Mouse (Mus musculus) heart, embryonic 16.5 days (tissue): ENCODE results near the gene Hip1. TPM values are rescaled to one million over a fixed set of nuclear protein-coding genes. Genes with fewer than 3 reads are reported as not detected.
"Not testable (repeated sequence)": the region's sequence is repeated elsewhere in the genome, so short reads cannot be mapped to it uniquely, and the experiment has no call there.

ENCODE experiments used
- ATAC-seq: fragments of 200-750 bp; cut with Nextera tagmentation; replicated peaks from 2 replicates; pipeline ENCODE4 v1.8.0; 2017; ENCODE audit warnings: moderate number of reproducible peaks; ENCODE audit not compliant: insufficient read depth, low FRiP score; ENCODE audit errors: extremely low read depth
- H3K27ac ChIP-seq: fragments of 300-500 bp; sonication (generic); 2 replicates; pipeline ENCODE4 v1.5.1; 2014; ENCODE audit warnings: mild to moderate bottlenecking, low read length, control low read depth, moderate library complexity
- H3K27me3 ChIP-seq: fragments of 300-500 bp; sonication (generic); 2 replicates; pipeline ENCODE4 v1.6.1; 2014; ENCODE audit warnings: low read length, mixed read lengths; ENCODE audit not compliant: control insufficient read depth, insufficient read depth
- H3K36me3 ChIP-seq: fragments of 300-500 bp; sonication (generic); 2 replicates; pipeline ENCODE4 v1.6.1; 2014; ENCODE audit not compliant: control insufficient read depth, insufficient read depth
- H3K4me1 ChIP-seq: fragments of 300-500 bp; sonication (generic); 2 replicates; pipeline ENCODE4 v1.6.1; 2014; ENCODE audit warnings: low read length, mixed read lengths; ENCODE audit not compliant: control insufficient read depth, insufficient read depth
- H3K4me2 ChIP-seq: fragments of 300-500 bp; sonication (generic); 2 replicates; pipeline ENCODE4 v1.6.1; 2014; ENCODE audit warnings: low read depth, mild to moderate bottlenecking, control low read depth, low read length
- H3K4me3 ChIP-seq: fragments of 300-500 bp; sonication (generic); 2 replicates; pipeline ENCODE4 v1.5.1; 2014; ENCODE audit warnings: mild to moderate bottlenecking, control low read depth, low read length
- H3K9ac ChIP-seq: fragments of 300-500 bp; sonication (generic); 2 replicates; pipeline ENCODE4 v1.6.1; 2014; ENCODE audit warnings: low read length, control low read depth
- H3K9me3 ChIP-seq: fragments of 300-500 bp; sonication (generic); replicated peaks from 2 replicates; pipeline ENCODE4 v1.6.1; 2016; ENCODE audit warnings: low read length; ENCODE audit not compliant: control insufficient read depth
- WGBS: fragments of 180-500 bp; shearing (Covaris S2); extraction: QIAGEN DNeasy Blood & Tissue Kit; methylation state at CpG from one replicate; pipeline ENCODE4 v1.1.7; 2014; 5-methylcytosine and 5-hydroxymethylcytosine counted together
- polyA plus RNA-seq: library from polyadenylated mRNA; unstranded; fragments of >200 nt; fragmentation: Nextera tagmentation; extraction: Ambion mirVana; gene quantifications from 2 replicates; pipeline ENCODE4 v1.2.1, GENCODE M21; 2015

The Hip1 gene
- polyA plus RNA-seq, 1 experiment from 2014 or later, result 20.3 TPM

DNA sequence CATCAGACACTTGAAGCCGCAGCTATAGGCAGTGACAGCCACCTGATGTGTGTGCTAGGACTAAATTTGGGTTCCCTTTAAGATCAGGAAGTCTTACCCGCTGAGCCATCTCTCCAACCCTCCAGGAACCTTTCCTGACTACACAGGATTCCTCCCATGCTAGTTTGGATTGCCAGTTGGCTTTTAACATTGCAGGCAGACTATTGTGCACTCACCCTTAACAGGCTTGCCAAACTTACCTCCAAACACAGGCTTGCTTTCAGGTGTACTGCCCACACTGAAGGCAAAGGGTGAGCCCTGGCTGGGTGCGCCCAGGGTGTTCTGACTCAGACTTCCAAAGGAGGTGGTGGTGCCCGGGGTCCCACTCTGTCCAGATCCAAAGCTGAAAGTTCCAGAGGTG, 164.2 kb downstream of the Hip1 start:
- no peak overlapping the region for H3K27ac ChIP-seq
- no peaks in the 10 kb centered on the region for H3K27me3 ChIP-seq
- H3K4me2 ChIP-seq, result no peak overlapping the region
- no peaks in the 10 kb centered on the region for H3K9me3 ChIP-seq
- WGBS, result 90% methylated on average over 4 of the region's 4 CpGs
- H3K4me1 ChIP-seq, result no peaks in the 10 kb centered on the region
- H3K36me3 ChIP-seq, result peaks cover 76% of the 10 kb centered on the region
- H3K9ac ChIP-seq, result no peak overlapping the region
- no peak for ATAC-seq
- H3K4me3 ChIP-seq, result no peak overlapping the region

- 72% methylated on average over 2 of the region's 2 CpGs for WGBS
- Histone ChIP-seq H3K9ac (no peak overlapping the region), H3K4me3 (no peak overlapping the region), H3K9me3 (no peaks in the 10 kb centered on the region), H3K4me2 (no peak overlapping the region), H3K4me1 (0 out of 2 replicates have a peak, but pooled peaks cover 3% of the 10 kb centered on the region), H3K27me3 (no peaks in the 10 kb centered on the region), H3K27ac (no peak overlapping the region), H3K36me3 (peaks cover 60% of the 10 kb centered on the region)
- no peak for ATAC-seq
Measured at GRCm38 (mm10) chr5:135376341-135376740, 168.6 kb downstream of the Hip1 start.

- WGBS, result 26% methylated on average over 8 of the region's 8 CpGs
- Histone ChIP-seq H3K27me3 (no peaks in the 10 kb centered on the region), H3K4me1 (peaks cover 9% of the 10 kb centered on the region; the same call in 1 of the 2 replicates), H3K36me3 (peaks cover 52% of the 10 kb centered on the region), H3K27ac (no peak overlapping the region), H3K9me3 (no peaks in the 10 kb centered on the region), H3K9ac (no peak overlapping the region), H3K4me2 (no peak overlapping the region), H3K4me3 (no peak overlapping the region)
- ATAC-seq, result peak; percentile 67
Measured at GRCm38 (mm10) chr5:135375167-135375566, 169.8 kb downstream of the Hip1 start.

DNA sequence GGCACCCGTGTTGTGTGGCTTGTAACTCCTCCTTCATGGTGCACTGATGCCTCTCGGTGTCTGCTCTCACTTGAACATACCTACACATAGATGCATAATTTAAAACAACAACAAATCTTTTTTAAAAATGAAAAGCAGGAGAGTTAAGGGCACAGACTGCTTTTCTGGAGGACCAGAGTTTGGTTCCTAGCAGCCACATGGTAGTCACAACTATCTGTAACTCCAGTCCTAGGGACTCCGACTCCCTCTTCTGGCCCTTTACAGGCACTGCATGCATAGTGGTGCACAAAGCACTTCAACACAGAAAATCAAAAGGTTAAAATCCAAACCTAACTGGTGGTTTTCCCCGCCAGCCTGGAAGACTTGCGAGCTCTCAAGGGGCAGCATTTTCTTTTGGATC, 171.3 kb downstream of the Hip1 start:
- no peak overlapping the region for H3K27ac ChIP-seq
- no peaks in the 10 kb centered on the region for H3K9me3 ChIP-seq
- peaks cover 45% of the 10 kb centered on the region for H3K36me3 ChIP-seq
- ATAC-seq, result no peak
- no peaks in the 10 kb centered on the region for H3K27me3 ChIP-seq
- 93% methylated on average over 5 of the region's 5 CpGs for WGBS
- no peak overlapping the region for H3K9ac ChIP-seq
- H3K4me2 ChIP-seq, result no peak overlapping the region
- peaks cover 9% of the 10 kb centered on the region; the same call in 1 of the 2 replicates for H3K4me1 ChIP-seq
- H3K4me3 ChIP-seq, result no peak overlapping the region

DNA sequence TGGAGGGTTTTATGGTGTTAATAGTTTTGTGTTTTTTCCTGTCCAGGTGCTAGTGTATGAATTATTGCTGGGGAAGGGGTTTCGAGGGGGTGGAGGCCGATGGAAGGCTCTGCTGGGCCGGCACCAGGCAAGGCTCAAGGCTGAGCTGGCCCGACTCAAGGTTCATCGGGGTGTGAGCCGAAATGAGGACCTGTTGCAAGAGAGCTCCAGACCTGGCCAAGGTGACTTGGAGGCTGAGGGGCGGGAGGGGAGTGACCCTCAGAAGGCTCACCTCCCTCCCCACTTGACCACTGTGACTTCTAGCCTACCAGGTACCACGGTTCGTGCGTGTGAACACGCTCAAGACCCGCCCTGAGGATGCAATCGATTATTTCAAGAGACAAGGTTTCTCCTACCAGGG, 173.7 kb downstream of the Hip1 start:
- ATAC-seq, result no peak
- H3K9me3 ChIP-seq, result no peaks in the 10 kb centered on the region
- WGBS, result 93% methylated on average over 13 of the region's 13 CpGs
- H3K4me3 ChIP-seq, result no peak overlapping the region
- no peaks in the 10 kb centered on the region for H3K27me3 ChIP-seq
- H3K4me1 ChIP-seq, result peaks cover 9% of the 10 kb centered on the region; the same call in 1 of the 2 replicates
- peaks cover 30% of the 10 kb centered on the region for H3K36me3 ChIP-seq
- H3K27ac ChIP-seq, result no peak overlapping the region
- no peak overlapping the region for H3K9ac ChIP-seq
- no peak overlapping the region for H3K4me2 ChIP-seq

DNA sequence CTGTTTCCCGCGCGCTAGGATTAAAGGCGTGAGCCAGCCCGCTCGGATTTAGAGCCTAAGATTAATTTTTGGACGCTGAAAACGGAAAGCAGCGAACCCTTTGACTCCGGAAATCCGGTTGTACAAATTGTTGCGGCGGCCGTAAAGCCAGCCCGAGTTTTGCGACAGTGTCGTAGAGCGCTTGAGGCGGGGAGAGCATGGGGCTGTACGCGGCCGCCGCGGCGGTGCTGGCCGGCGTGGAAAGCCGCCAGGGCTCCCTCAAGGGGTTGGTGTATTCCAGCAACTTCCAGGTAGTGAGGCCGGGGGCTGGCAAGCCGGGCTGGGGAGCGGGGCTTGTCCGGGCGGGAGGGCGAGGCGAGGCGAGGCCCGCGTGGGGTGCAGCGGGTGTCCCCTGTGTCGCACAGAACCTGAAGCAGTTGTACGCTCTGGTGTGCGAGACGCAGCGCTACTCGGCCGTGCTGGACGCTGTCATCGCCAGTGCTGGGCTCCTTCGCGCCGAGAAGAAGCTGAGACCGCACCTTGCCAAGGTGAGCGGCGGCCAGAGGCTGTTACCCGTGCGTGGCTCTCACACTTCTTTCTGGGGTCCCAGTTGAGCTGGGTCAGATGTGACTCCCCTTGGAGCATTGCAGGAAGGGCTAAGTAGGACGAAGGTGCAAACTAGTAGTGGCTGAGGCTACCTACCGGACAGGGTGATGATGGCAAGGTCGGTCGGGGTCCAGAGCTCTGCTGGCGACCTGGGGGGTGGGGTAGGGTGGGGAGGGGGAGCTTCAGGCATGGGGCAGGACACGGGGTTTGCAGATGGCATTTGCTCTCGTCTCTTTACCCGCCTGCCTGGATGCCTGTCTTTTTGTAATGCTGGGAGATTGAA, 174.9 kb downstream of the Hip1 start, which contains the start of gene Nsun5:
Nsun5 (plus strand) TSS at position 167 of the 868 bp plus-strand sequence.
- H3K4me3 ChIP-seq, result peak within 1 kb of the TSS; percentile 83
- peak within 1 kb of the TSS; percentile 83 for H3K27ac ChIP-seq
- peak within 1 kb of the TSS; percentile 75 for H3K4me2 ChIP-seq
- peaks cover 23% of the 10 kb centered on the region for H3K36me3 ChIP-seq
- H3K9ac ChIP-seq, result peak within 1 kb of the TSS; percentile 86
- H3K9me3 ChIP-seq, result no peaks in the 10 kb centered on the region
- ATAC-seq, result peak; percentile 65
- H3K27me3 ChIP-seq, result peaks cover 2% of the 10 kb centered on the region; the same call in 1 of the 2 replicates
- H3K4me1 ChIP-seq, result peaks cover 5% of the 10 kb centered on the region; the same call in 1 of the 2 replicates
- WGBS, result under 1% methylated on average over 64 of the region's 64 CpGs

DNA sequence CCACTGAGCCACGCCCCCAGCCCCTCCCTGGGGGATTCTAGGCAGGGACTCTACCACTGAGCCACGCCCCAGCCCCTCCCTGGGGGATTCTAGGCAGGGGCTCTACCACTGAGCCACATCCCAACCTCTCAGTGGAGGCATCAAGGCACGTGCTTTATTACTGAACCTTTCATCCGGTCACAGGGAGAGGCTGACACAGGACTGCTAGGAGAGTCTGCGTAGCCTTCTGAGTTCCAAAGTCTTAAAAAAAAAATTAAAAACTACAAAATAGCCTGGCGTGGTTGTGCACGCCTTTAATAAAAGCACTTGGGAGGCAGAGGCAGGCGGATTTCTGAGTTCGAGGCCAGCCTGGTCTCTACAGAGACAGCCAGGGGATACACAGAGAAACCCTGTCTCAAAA, 175.7 kb downstream of the Hip1 start:
- not testable (repeated sequence) for ATAC-seq, H3K9me3 ChIP-seq, H3K4me1 ChIP-seq, H3K27me3 ChIP-seq
- H3K4me3 ChIP-seq, result peak overlapping the region; percentile 83
- H3K9ac ChIP-seq, result peak overlapping the region; percentile 86
- peak overlapping the region; percentile 83 for H3K27ac ChIP-seq
- peak overlapping the region; percentile 75 for H3K4me2 ChIP-seq
- H3K36me3 ChIP-seq, result peaks cover 21% of the 10 kb centered on the region
- 57% methylated on average over 9 of the region's 9 CpGs for WGBS

DNA sequence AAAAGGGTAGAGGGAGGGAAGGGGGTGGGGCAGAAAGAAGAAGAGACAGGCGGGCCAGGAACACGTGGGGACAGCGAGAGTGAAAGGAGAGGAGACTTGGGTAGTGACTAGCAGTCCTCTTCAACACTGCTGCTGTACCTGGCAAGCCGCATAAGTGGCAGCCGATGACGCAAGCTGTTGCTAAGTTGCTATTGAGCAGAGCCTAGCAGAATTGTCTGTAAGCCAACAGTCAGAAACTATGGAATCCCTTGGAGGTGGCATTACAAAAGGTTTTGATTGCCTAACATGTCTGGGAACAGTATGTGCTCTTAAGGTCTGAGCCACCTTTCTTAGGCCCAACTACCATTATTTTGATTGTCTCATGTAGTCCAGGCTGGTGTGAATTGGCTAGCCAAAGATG, 176.6 kb downstream of the Hip1 start:
- H3K4me3 ChIP-seq, result no peak overlapping the region
- H3K4me2 ChIP-seq, result no peak overlapping the region
- peaks cover 5% of the 10 kb centered on the region; the same call in 1 of the 2 replicates for H3K4me1 ChIP-seq
- H3K9ac ChIP-seq, result no peak overlapping the region
- H3K9me3 ChIP-seq, result no peaks in the 10 kb centered on the region
- ATAC-seq, result no peak
- no peak overlapping the region for H3K27ac ChIP-seq
- peaks cover 12% of the 10 kb centered on the region for H3K36me3 ChIP-seq
- 79% methylated on average over 6 of the region's 6 CpGs for WGBS
- H3K27me3 ChIP-seq, result peaks cover 2% of the 10 kb centered on the region; the same call in 1 of the 2 replicates

DNA sequence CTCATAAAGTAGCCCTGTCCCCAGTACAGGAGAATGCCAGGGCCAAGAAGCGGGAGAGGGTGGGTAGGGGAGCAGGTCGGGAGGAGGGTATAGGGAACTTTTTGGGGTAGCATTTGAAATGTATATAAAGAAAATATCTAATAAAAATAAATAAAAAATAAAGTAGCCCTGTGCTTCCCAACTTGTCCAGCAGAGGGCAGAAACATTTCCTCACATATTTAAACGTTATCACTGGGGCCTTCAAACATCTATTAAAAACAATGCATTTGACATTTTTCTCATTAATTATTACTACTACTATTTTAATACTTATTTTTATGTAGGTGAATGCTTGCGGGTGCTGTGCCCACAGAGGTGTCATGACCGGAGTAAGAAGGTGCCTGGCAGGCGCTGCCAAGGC, 177.1 kb downstream of the Hip1 start:
- ATAC-seq, result no peak
- H3K4me3 ChIP-seq, result no peak overlapping the region
- 50% methylated on average over 6 of the region's 6 CpGs for WGBS
- H3K9me3 ChIP-seq, result no peaks in the 10 kb centered on the region
- H3K4me1 ChIP-seq, result peaks cover 5% of the 10 kb centered on the region; the same call in 1 of the 2 replicates
- peaks cover 2% of the 10 kb centered on the region; the same call in 1 of the 2 replicates for H3K27me3 ChIP-seq
- H3K27ac ChIP-seq, result no peak overlapping the region
- no peak overlapping the region for H3K4me2 ChIP-seq
- H3K36me3 ChIP-seq, result peaks cover 9% of the 10 kb centered on the region
- no peak overlapping the region for H3K9ac ChIP-seq
